Mouse (Mus musculus): ENCODE results near the gene Retreg3.

- no peak for TF ChIP-seq POLR2A (IDR thresholded peaks at IDR 0.05; ENCODE audit: control insufficient read depth, extremely low read depth, insufficient read depth, low read length, poor library complexity)
- no peak for TF ChIP-seq CTCF (IDR thresholded peaks at IDR 0.05; ENCODE audit: borderline replicate concordance, control insufficient read depth, extremely low read depth, insufficient read depth, low read length, poor library complexity)
Measured at GRCm38 (mm10) chr11:101062165-101062884, 57.4 kb downstream of the Retreg3 start.
